Mouse (Mus musculus) testis, adult 2 months (tissue): ENCODE results near the gene Slc7a8.

Source experiments
- CTCF ChIP-seq: fragments of 200-500 bp; IDR thresholded peaks from 2 replicates; pipeline ENCODE4 v1.5.1; 2012; ENCODE audit warnings: low read depth, mild to moderate bottlenecking, inconsistent platforms, low read length, moderate library complexity; ENCODE audit not compliant: control insufficient read depth, insufficient read depth, insufficient replicate concordance
- POLR2A ChIP-seq: fragments of 200-500 bp; IDR thresholded peaks from 2 replicates; pipeline ENCODE4 v1.6.1; 2012; ENCODE audit warnings: low read depth, mild to moderate bottlenecking, inconsistent platforms, low read length, moderate library complexity; ENCODE audit not compliant: control insufficient read depth

- TF ChIP-seq CTCF (no peak), POLR2A (no peak)
Measured at GRCm38 (mm10) chr14:54735221-54735620, 46.5 kb downstream of the Slc7a8 start.
